Mouse (Mus musculus): ENCODE results near the gene Ank2.

GRCm38 (mm10) chr3:127539193-127539592 lies 40.0 kb upstream of the Ank2 start:
- TF ChIP-seq GATA1 (IDR thresholded peaks at IDR 0.05; ENCODE audit: low read length) (no peak), TAL1 (IDR thresholded peaks at IDR 0.05; ENCODE audit: low read length) (no peak)
